11 mouse cellular contexts compared by ENCODE assay signal in the genomic region with DNA sequence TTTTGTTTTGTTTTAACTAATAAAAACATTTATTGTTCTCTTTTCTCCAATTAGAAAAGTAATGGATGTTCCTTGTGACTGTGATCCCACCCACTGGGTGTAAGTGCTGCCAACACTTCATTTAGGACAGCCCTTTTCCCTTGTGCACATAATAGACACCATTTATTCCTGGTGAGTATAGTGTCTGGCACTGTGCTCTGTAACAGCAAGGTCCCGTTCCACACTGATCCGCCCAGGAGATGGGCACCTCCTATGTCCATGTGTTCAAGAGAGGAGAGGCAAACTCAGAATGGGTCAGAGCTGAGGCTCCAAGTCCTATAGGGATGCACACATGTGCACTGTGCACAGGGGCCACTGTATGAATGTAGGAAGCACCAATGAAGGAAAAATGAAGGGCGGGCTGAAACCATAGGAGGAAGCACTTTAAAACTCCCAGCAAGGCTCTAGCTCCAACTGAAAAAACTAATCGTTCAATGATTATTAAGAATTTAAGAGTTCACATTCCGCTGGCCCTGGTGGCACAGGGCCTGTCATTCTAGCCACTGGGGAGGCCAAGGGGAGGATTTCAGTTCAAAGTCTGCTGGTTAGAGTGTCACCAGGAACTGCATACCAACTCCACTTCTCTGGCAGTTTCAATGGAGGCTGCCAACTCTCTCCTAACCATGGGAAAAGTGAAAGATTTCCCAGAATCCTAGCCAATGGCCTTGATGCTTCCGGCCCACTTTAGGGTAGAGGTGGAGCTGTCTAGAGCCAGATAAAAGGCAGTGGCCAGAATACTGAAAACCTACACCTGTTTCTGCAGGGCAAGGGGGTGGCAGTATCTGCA. TPM values are rescaled to one million over a fixed set of nuclear protein-coding genes. Genes with fewer than 3 reads are reported as not detected.
A peak's percentile ranks its signal among the peaks of the same experiment; 100 is the strongest.
DNase-seq lines count a peak whose midpoint lies in the region; ATAC-seq and TF ChIP-seq lines count a peak whose summit lies in the region.
"Had no signal": no experiment of that assay in that cellular context is flagged by ENCODE, and none has a peak within 500 bp of the region (broad histone marks: within the 10 kb centered on the region; RNA-seq: fewer than 3 reads in every experiment).

No protein-coding gene starts in this region.

- H3K4me2 ChIP-seq in hindbrain, postnatal 0 days (ENCODE audit: low read depth, low read length), result no peak overlapping the region
- no peak overlapping the region for H3K4me2 ChIP-seq in neural tube, embryonic 14.5 days (ENCODE audit: low read depth, low read length)

- 45% methylated on average over 6 of the region's 6 CpGs for WGBS in hindbrain, postnatal 0 days
- 61% methylated on average over 6 of the region's 6 CpGs for WGBS in neural tube, embryonic 14.5 days

- ATAC-seq in hindbrain, postnatal 0 days, result peak; percentile 57; the same call in 1 of the 2 replicates
- ATAC-seq in neural tube, embryonic 14.5 days (ENCODE audit: low read depth), result peak; percentile 30; the same call in 1 of the 2 replicates
- ATAC-seq: activated CD4-positive, CD25-positive, alpha-beta regulatory T cell, adult 4 months had no signal

- TF ChIP-seq CTCF in gastrocnemius, adult 2 months (IDR thresholded peaks at IDR 0.05), result no peak
- TF ChIP-seq CTCF in hindbrain, postnatal 0 days (IDR thresholded peaks at IDR 0.05; ENCODE audit: low read depth), result no peak

- H3K4me1 ChIP-seq in hindbrain, postnatal 0 days (ENCODE audit: insufficient read depth, low read length), result peaks cover 21% of the 10 kb centered on the region; the same call in 1 of the 2 replicates
- H3K4me1 ChIP-seq in neural tube, embryonic 14.5 days (ENCODE audit: control insufficient read depth, insufficient read depth, low read length), result peaks cover 13% of the 10 kb centered on the region

- no peaks in the 10 kb centered on the region for H3K27me3 ChIP-seq in hindbrain, postnatal 0 days (ENCODE audit: insufficient read depth, low read length)
- H3K27me3 ChIP-seq in neural tube, embryonic 14.5 days (ENCODE audit: control insufficient read depth, insufficient read depth, low read length), result no peaks in the 10 kb centered on the region

- no peak for DNase-seq in gastrocnemius, adult 2 months
- DNase-seq in gastrocnemius, postnatal 36 days, result no peak
- peak; percentile 41 to 53 for DNase-seq in lung, adult 18-20 months
- DNase-seq in lung, postnatal 36 days, result no peak
- DNase-seq in hindbrain, postnatal 0 days (ENCODE audit: low spot score), result peak; percentile 61
- DNase-seq in ovary, postnatal 10 days (ENCODE audit: low spot score), result no peak
- DNase-seq in left cerebral cortex, adult 11 months (ENCODE audit: low spot score), result no peak
- DNase-seq: thymus, postnatal 25 days had no signal

- intact Hi-C loops in gastrocnemius, adult 2 months (cut with DNase I), result no loop called here
- intact Hi-C loops in gastrocnemius, postnatal 36 days (cut with DNase I), result no loop called here

- no peaks in the 10 kb centered on the region for H3K36me3 ChIP-seq in hindbrain, postnatal 0 days (ENCODE audit: insufficient read depth, low read length)
- no peaks in the 10 kb centered on the region for H3K36me3 ChIP-seq in neural tube, embryonic 14.5 days (ENCODE audit: control insufficient read depth, insufficient read depth, low read length)

- no peak overlapping the region for H3K9ac ChIP-seq in hindbrain, postnatal 0 days (replicated peaks; ENCODE audit: low read length)
- no peak overlapping the region for H3K9ac ChIP-seq in neural tube, embryonic 14.5 days (replicated peaks; ENCODE audit: low read depth, low read length)

- H3K27ac ChIP-seq in gastrocnemius, adult 2 months, result peak overlapping the region; percentile 92
- H3K27ac ChIP-seq in hindbrain, postnatal 0 days, result peak overlapping the region; percentile 83
- no peak overlapping the region for H3K27ac ChIP-seq in neural tube, embryonic 14.5 days (ENCODE audit: low read depth, low read length)

- H3K9me3 ChIP-seq in hindbrain, postnatal 0 days (ENCODE audit: low read length), result no peaks in the 10 kb centered on the region
- H3K9me3 ChIP-seq in neural tube, embryonic 14.5 days (ENCODE audit: control insufficient read depth, low read length), result no peaks in the 10 kb centered on the region
- H3K9me3 ChIP-seq: megakaryocyte, embryonic 14.5 days had no signal

- no peak overlapping the region for H3K4me3 ChIP-seq in gastrocnemius, adult 2 months
- no peak overlapping the region for H3K4me3 ChIP-seq in hindbrain, postnatal 0 days (ENCODE audit: low read length)
- H3K4me3 ChIP-seq in neural tube, embryonic 14.5 days (ENCODE audit: low read depth, low read length), result no peak overlapping the region

RNA-seq across cellular contexts. Expression of a gene that starts 58.6 kb away (rescaled TPM):
- 10 to 100 TPM in 1 of 2 experiments, 1 to 10 TPM in 1; 5.2 to 11.4 TPM for total RNA-seq in gastrocnemius, adult 2 months (2021)
- total RNA-seq in gastrocnemius, postnatal 36 days (2021), result 10 to 100 TPM in 1 of 2 experiments, 1 to 10 TPM in 1; 6.9 to 10.9 TPM
- 50.2 and 50.9 TPM in 2 replicates for total RNA-seq in hindbrain, postnatal 0 days (2014; rRNA removed)
- polyA plus RNA-seq in hindbrain, postnatal 0 days (2015; fragmentation: Nextera tagmentation; extraction: Ambion mirVana), result 26.6 and 29.0 TPM in 2 replicates
- polyA plus RNA-seq in neural tube, embryonic 14.5 days (2014; fragmentation: Nextera tagmentation; extraction: Ambion mirVana), result 15.9 and 20.0 TPM in 2 replicates

Comparison
In these comparisons a context has a peak if more than half of its experiments do, and no peak if none do; other contexts are left out.
1. DNase-seq: peak in lung, adult 18-20 months (2 of 2) and hindbrain, postnatal 0 days (single experiment); none in gastrocnemius, adult 2 months (single experiment), gastrocnemius, postnatal 36 days (0 of 2), lung, postnatal 36 days (single experiment), ovary, postnatal 10 days (single experiment) and left cerebral cortex, adult 11 months (single experiment).